Mouse (Mus musculus): ENCODE results near the gene Igsf3. TPM values are rescaled to one million over a fixed set of nuclear protein-coding genes. Genes with fewer than 3 reads are reported as not detected.

The Igsf3 gene
- total and polyA plus RNA-seq, 3 experiments = not detected

DNA sequence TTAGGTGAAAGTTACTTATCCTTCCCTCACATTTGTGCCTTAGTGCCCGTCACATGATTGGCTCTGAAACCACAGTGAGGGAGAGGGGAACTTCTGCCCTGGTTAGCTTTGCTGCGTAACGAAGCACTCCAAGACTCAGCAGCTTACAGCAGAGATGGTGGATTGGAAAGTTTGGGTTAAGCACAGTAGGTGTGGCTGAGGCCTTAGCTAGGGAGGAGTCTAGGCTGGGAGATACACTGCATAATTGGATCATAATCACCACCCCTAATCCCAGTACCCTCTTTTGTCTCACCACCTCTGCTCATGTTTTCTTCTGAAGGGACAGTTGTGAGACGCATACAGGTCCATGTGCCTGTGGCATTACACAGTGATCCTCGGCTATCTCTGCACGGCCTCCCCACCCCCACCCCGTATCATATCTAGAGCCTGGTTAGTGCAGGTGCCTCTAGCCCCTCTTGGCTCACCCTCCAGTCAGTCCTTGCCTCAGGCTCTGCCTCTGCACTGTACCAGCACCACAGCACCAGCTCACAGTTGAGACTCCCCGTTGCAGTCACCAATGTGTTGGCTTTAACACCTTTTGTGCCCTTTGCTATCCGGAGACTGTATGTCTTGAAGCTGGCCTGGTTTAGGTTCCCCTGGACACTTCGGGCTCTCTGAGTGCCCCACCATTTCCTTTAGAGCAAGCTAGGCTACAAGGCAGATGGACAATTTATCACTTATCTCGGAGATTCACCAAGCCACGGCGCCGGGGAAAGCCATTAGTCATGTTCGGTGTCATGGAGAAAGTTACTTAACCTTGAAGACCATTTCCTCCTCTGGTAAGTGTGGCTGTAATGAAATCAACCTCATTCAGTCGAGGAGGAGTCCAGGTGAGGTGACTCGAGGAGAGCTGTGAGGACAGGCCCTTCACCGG lies 42.1 kb downstream of the Igsf3 start:
- H3K36me3 ChIP-seq (ENCODE audit: control insufficient read depth in 1 of 2, insufficient read depth in 2 of 2, low read length in 2 of 2) = no peaks in the 10 kb centered on the region
- no peaks in the 10 kb centered on the region for H3K79me2 ChIP-seq (ENCODE audit: control insufficient read depth, insufficient read depth, low read length, poor library complexity)
- no peak overlapping the region for H3K4me3 ChIP-seq (ENCODE audit: control insufficient read depth in 1 of 2, insufficient read depth in 1 of 2, low read depth in 2 of 2, low read length in 2 of 2)
- no peaks in the 10 kb centered on the region for H3K9me3 ChIP-seq (replicated peaks; ENCODE audit: insufficient read depth, low read length)
- H3K27me3 ChIP-seq (ENCODE audit: control insufficient read depth in 1 of 2, insufficient read depth in 2 of 2, low read length in 2 of 2) = no peaks in the 10 kb centered on the region
- no peak overlapping the region for H3K9ac ChIP-seq (ENCODE audit: control insufficient read depth, low read depth, low read length, poor library complexity, severe bottlenecking)
- H3K27ac ChIP-seq (ENCODE audit: control insufficient read depth, low read depth, low read length) = no peak overlapping the region
- no peaks in the 10 kb centered on the region for H3K4me1 ChIP-seq (ENCODE audit: control insufficient read depth in 1 of 2, insufficient read depth in 2 of 2, low read length in 2 of 2)
- DNase-seq (ENCODE audit: low read depth, low spot score) = no peak
- TF ChIP-seq RCOR1 (IDR thresholded peaks at IDR 0.05; ENCODE audit: low read depth, low read length) (no peak), ZC3H11A (IDR thresholded peaks at IDR 0.05; ENCODE audit: low read depth, low read length) (no peak), HCFC1 (IDR thresholded peaks at IDR 0.05; ENCODE audit: low read depth, low read length) (no peak), POLR2AphosphoS5 (IDR thresholded peaks at IDR 0.05; ENCODE audit: borderline replicate concordance, low read depth, low read length) (no peak), MYC (IDR thresholded peaks at IDR 0.05; ENCODE audit: low read depth, low read length) (no peak), USF1 (IDR thresholded peaks at IDR 0.05; ENCODE audit: low read depth, low read length) (no peak), MXI1 (IDR thresholded peaks at IDR 0.05; ENCODE audit: low read depth, low read length) (no peak), MEF2A (IDR thresholded peaks at IDR 0.05; ENCODE audit: extremely low read depth, insufficient replicate concordance, low read depth, low read length, poor library complexity, severe bottlenecking) (no peak), UBTF (IDR thresholded peaks at IDR 0.05; ENCODE audit: borderline replicate concordance, insufficient read depth, low read depth, low read length) (no peak), MYB (IDR thresholded peaks at IDR 0.05; ENCODE audit: low read depth, low read length) (no peak), ELF1 (IDR thresholded peaks at IDR 0.05; ENCODE audit: low read depth, low read length) (no peak), ETS1 (IDR thresholded peaks at IDR 0.05; ENCODE audit: low read depth, low read length) (no peak), CHD1 (IDR thresholded peaks at IDR 0.05; ENCODE audit: low read depth, low read length) (no peak), TCF12 (IDR thresholded peaks at IDR 0.05; ENCODE audit: low read depth, low read length) (no peak), NELFE (IDR thresholded peaks at IDR 0.05; ENCODE audit: low read depth, low read length) (no peak), E2F4 (IDR thresholded peaks at IDR 0.05; ENCODE audit: borderline replicate concordance, low read depth, low read length) (no peak), MAZ (IDR thresholded peaks at IDR 0.05; ENCODE audit: low read depth, low read length) (no peak), JUND (IDR thresholded peaks at IDR 0.05; ENCODE audit: low read depth, low read length) (no peak), MAX (IDR thresholded peaks at IDR 0.05; ENCODE audit: low read length) (no peak), NRF1 (IDR thresholded peaks at IDR 0.05; ENCODE audit: insufficient read depth, low read depth, low read length, poor library complexity, severe bottlenecking) (no peak)
